Mouse (Mus musculus): Measurements from ENCODE around the gene Cdk5r2.

DNA sequence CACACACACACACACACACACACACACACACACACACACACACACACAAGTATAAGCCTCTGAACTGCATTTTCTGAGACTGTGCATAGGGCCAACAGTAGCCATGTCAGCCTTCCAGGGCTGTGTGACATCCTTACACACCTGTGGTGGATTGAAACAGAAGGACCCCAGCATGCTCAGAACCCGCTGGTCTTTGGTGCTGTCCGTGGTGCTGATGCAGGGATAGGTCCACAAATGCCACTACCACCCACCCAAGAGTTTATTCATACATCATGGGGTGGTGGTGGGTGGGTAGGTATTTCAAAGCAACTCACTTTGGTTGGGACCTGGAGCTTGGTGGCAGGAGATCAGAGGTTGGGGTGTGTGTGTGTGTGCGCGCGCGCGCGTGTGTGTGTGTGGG is 36.8 kb downstream of the Cdk5r2 start:
- TF ChIP-seq POLR2A (IDR thresholded peaks at IDR 0.05; ENCODE audit: low read depth, low read length) (no peak), CTCF (conservative IDR thresholded peaks at IDR 0.05 in 1 of 2, IDR thresholded peaks at IDR 0.05 in 1 of 2; ENCODE audit: low read depth in 2 of 2, low read length in 2 of 2) (no peak), ELF1 (IDR thresholded peaks at IDR 0.05; ENCODE audit: low read depth, low read length) (no peak), POLR2AphosphoS2 (IDR thresholded peaks at IDR 0.05; ENCODE audit: low read depth, low read length) (no peak), MXI1 (IDR thresholded peaks at IDR 0.05; ENCODE audit: low read depth, low read length) (no peak; the same call in 1 of the 2 replicates), ZKSCAN1 (IDR thresholded peaks at IDR 0.05; ENCODE audit: borderline replicate concordance, low read depth, low read length) (no peak), MAZ (IDR thresholded peaks at IDR 0.05; ENCODE audit: low read depth, low read length) (no peak), TCF12 (IDR thresholded peaks at IDR 0.05; ENCODE audit: low read depth, low read length) (no peak), HCFC1 (IDR thresholded peaks at IDR 0.05; ENCODE audit: low read depth, low read length) (no peak), JUN (IDR thresholded peaks at IDR 0.05; ENCODE audit: insufficient read depth, low read depth, low read length) (no peak), RCOR1 (conservative IDR thresholded peaks at IDR 0.05; ENCODE audit: low read depth, low read length) (no peak)
